Mouse (Mus musculus) MEL (cell line): ENCODE measurements at regions not wholly inside any gene's neighbourhood (a gene's known extent, or its start where the extent isn't known, plus 50 kb on each side); places are given as distances from the start of the nearest gene placed in this dataset.

Experiments
- CHD2 ChIP-seq: IDR thresholded peaks from 2 replicates; pipeline ENCODE4 v1.6.1; 2011; ENCODE audit warnings: low read length, improper control_type of control experiment
- CTCF ChIP-seq, 3 experiments: IDR thresholded peaks in 2 of 3; conservative IDR thresholded peaks in 1 of 3; 2 replicates each; pipeline ENCODE4 v1.5.1; 2011 to 2012; ENCODE audit warnings: low read length in 3 of 3, low read depth in 2 of 3, mild to moderate bottlenecking in 2 of 3, improper control_type of control experiment in 1 of 3, inconsistent platforms in 1 of 3, mixed read lengths in 1 of 3, moderate library complexity in 1 of 3; ENCODE audit not compliant: control insufficient read depth in 1 of 3, insufficient read depth in 1 of 3, poor library complexity in 1 of 3, severe bottlenecking in 1 of 3
- GATA1 ChIP-seq: IDR thresholded peaks from 2 replicates; pipeline ENCODE4 v1.6.1; 2011; ENCODE audit warnings: low read depth, low read length, improper control_type of control experiment
- MAFK ChIP-seq: IDR thresholded peaks from 2 replicates; pipeline ENCODE4 v1.6.1; 2011; ENCODE audit warnings: low read depth, mild to moderate bottlenecking, low read length, improper control_type of control experiment, borderline replicate concordance
- NRF1 ChIP-seq: IDR thresholded peaks from 2 replicates; pipeline ENCODE4 v1.6.1; 2014; ENCODE audit warnings: low read depth, mild to moderate bottlenecking, inconsistent platforms, low read length, improper control_type of control experiment, moderate library complexity; ENCODE audit not compliant: poor library complexity, insufficient read depth, severe bottlenecking
- POLR2A ChIP-seq, 2 experiments: IDR thresholded peaks; 2 replicates each; pipeline ENCODE4 v1.6.1; 2011 to 2012; ENCODE audit warnings: low read length in 2 of 2, mild to moderate bottlenecking in 2 of 2, control low read depth in 1 of 2, improper control_type of control experiment in 1 of 2, low read depth in 1 of 2, moderate library complexity in 1 of 2; ENCODE audit not compliant: control insufficient read depth in 1 of 2, insufficient read depth in 1 of 2, poor library complexity in 1 of 2
- POLR2AphosphoS2 ChIP-seq: IDR thresholded peaks from 2 replicates; pipeline ENCODE4 v1.6.1; 2011; ENCODE audit warnings: low read length, improper control_type of control experiment
- POLR2AphosphoS5 ChIP-seq: IDR thresholded peaks from 2 replicates; pipeline ENCODE4 v1.6.1; 2012; ENCODE audit warnings: low read depth, borderline replicate concordance, mild to moderate bottlenecking, inconsistent platforms, low read length, moderate library complexity, mixed read lengths
- RAD21 ChIP-seq: IDR thresholded peaks from 2 replicates; pipeline ENCODE4 v1.6.1; 2011; ENCODE audit warnings: mild to moderate bottlenecking, low read depth, low read length, improper control_type of control experiment
- UBTF ChIP-seq: IDR thresholded peaks from 2 replicates; pipeline ENCODE4 v1.6.1; 2012; ENCODE audit warnings: low read depth, mild to moderate bottlenecking, inconsistent platforms, low read length, improper control_type of control experiment, moderate library complexity, borderline replicate concordance; ENCODE audit not compliant: insufficient read depth

- TF ChIP-seq UBTF (no peak), POLR2AphosphoS5 (no peak), MAFK (peak; percentile 60; the same call in 1 of the 2 replicates), GATA1 (peak; percentile 100), POLR2A (IDR thresholded peaks at IDR 0.05; ENCODE audit: control insufficient read depth in 1 of 2, insufficient read depth in 1 of 2, low read depth in 1 of 2, low read length in 2 of 2, poor library complexity in 1 of 2) (peak in 1 of 2 experiments; percentile 54; a peak in 1 of 4 replicates), POLR2AphosphoS2 (peak; percentile 45; the same call in 1 of the 2 replicates), RAD21 (no peak), CHD2 (peak; percentile 53), CTCF (IDR thresholded peaks at IDR 0.05 in 2 of 3, conservative IDR thresholded peaks at IDR 0.05 in 1 of 3; ENCODE audit: control insufficient read depth in 1 of 3, insufficient read depth in 1 of 3, low read depth in 2 of 3, low read length in 3 of 3, poor library complexity in 1 of 3, severe bottlenecking in 1 of 3) (no peak), NRF1 (no peak)
Measured at GRCm38 (mm10) chr10:21228557-21228956, 67.2 kb upstream of the Hbs1l start.
